Mouse (Mus musculus) liver, embryonic 15.5 days (tissue): ENCODE data around the gene Trim69. TPM values are rescaled to one million over a fixed set of nuclear protein-coding genes. Genes with fewer than 3 reads are reported as not detected.
A peak's percentile ranks its signal among the peaks of the same experiment; 100 is the strongest.
"Not testable (repeated sequence)": the region's sequence is repeated elsewhere in the genome, so short reads cannot be mapped to it uniquely, and the experiment has no call there.

Experiments used
- ATAC-seq: fragments of 200-750 bp; cut with Nextera tagmentation; 2 replicates; pipeline ENCODE4 v1.8.0; 2017; ENCODE audit warnings: moderate number of reproducible peaks, mild to moderate bottlenecking, moderate library complexity; ENCODE audit not compliant: insufficient read depth
- H3K27ac ChIP-seq: fragments of 300-500 bp; sonication (generic); replicated peaks from 2 replicates; pipeline ENCODE4 v1.5.1; 2015; ENCODE audit warnings: mild to moderate bottlenecking, inconsistent platforms
- H3K27me3 ChIP-seq: fragments of 300-500 bp; sonication (generic); 2 replicates; pipeline ENCODE4 v1.6.1; 2015; ENCODE audit warnings: mild to moderate bottlenecking, inconsistent platforms
- H3K36me3 ChIP-seq: fragments of 300-500 bp; sonication (generic); replicated peaks from 2 replicates; pipeline ENCODE4 v1.6.1; 2015; ENCODE audit warnings: moderate library complexity, mild to moderate bottlenecking, inconsistent platforms
- H3K4me1 ChIP-seq: fragments of 300-500 bp; sonication (generic); replicated peaks from 2 replicates; pipeline ENCODE4 v1.6.1; 2015; ENCODE audit warnings: inconsistent platforms
- H3K4me2 ChIP-seq: fragments of 300-500 bp; sonication (generic); 2 replicates; pipeline ENCODE4 v1.6.1; 2015; ENCODE audit warnings: moderate library complexity, mild to moderate bottlenecking, inconsistent platforms
- H3K4me3 ChIP-seq: fragments of 300-500 bp; sonication (generic); replicated peaks from 2 replicates; pipeline ENCODE4 v1.5.1; 2015; ENCODE audit warnings: mild to moderate bottlenecking, inconsistent platforms
- H3K9ac ChIP-seq: fragments of 300-500 bp; sonication (generic); 2 replicates; pipeline ENCODE4 v1.6.1; 2015; ENCODE audit warnings: moderate library complexity, mild to moderate bottlenecking, inconsistent platforms
- H3K9me3 ChIP-seq: fragments of 300-500 bp; sonication (generic); replicated peaks from 2 replicates; pipeline ENCODE4 v1.6.1; 2016; ENCODE audit warnings: inconsistent platforms
- WGBS: fragments of 180-500 bp; shearing (Covaris S2); methylation state at CpG from one replicate; pipeline ENCODE4 v1.1.7; 2015; ENCODE audit warnings: mixed read lengths; ENCODE audit not compliant: insufficient replicate concordance; 5-methylcytosine and 5-hydroxymethylcytosine counted together
- polyA plus RNA-seq: library from polyadenylated mRNA; unstranded; fragments of >200 nt; fragmentation: Nextera tagmentation; extraction: Ambion mirVana; gene quantifications from 2 replicates; pipeline ENCODE4 v1.2.1, GENCODE M21; 2015

Gene Trim69
- polyA plus RNA-seq, 1 experiment from 2014 or later = not detected

- WGBS = 35% methylated on average over 4 of the region's 4 CpGs
- H3K4me1 ChIP-seq = peaks cover 26% of the 10 kb centered on the region
- not testable (repeated sequence) for H3K9ac ChIP-seq, H3K4me2 ChIP-seq, H3K36me3 ChIP-seq, H3K9me3 ChIP-seq, H3K27me3 ChIP-seq, H3K4me3 ChIP-seq
- 0 out of 2 replicates have a peak overlapping the region, but pooled peaks have one; percentile 34 for H3K27ac ChIP-seq
- ATAC-seq = peak; percentile 91
Measured at GRCm38 (mm10) chr2:122217075-122217474, 56.6 kb downstream of the Trim69 start.

GRCm38 (mm10) chr2:122218234-122218633 is 57.7 kb downstream of the Trim69 start:
- peaks cover 35% of the 10 kb centered on the region for H3K4me1 ChIP-seq
- no peak for ATAC-seq

GRCm38 (mm10) chr2:122221378-122221777 is 60.9 kb downstream of the Trim69 start:
- Histone ChIP-seq H3K4me3 (no peak overlapping the region), H3K27ac (0 out of 2 replicates have a peak overlapping the region, but pooled peaks have one; percentile 24), H3K9me3 (no peaks in the 10 kb centered on the region), H3K9ac (no peak overlapping the region), H3K36me3 (no peaks in the 10 kb centered on the region), H3K4me1 (peaks cover 42% of the 10 kb centered on the region), H3K27me3 (no peaks in the 10 kb centered on the region), H3K4me2 (no peak overlapping the region)
- WGBS = 13% methylated on average over 4 of the region's 4 CpGs
- ATAC-seq = no peak

More at GRCm38 (mm10) chr2:122218234-122218633, 57.7 kb downstream of the Trim69 start:
- H3K27me3 ChIP-seq = no peaks in the 10 kb centered on the region
- no peak overlapping the region for H3K4me2 ChIP-seq
- H3K9ac ChIP-seq = no peak overlapping the region
- WGBS = 58% methylated on average over 2 of the region's 2 CpGs
- no peak overlapping the region for H3K4me3 ChIP-seq
- no peaks in the 10 kb centered on the region for H3K9me3 ChIP-seq
- H3K36me3 ChIP-seq = no peaks in the 10 kb centered on the region
- 0 out of 2 replicates have a peak overlapping the region, but pooled peaks have one; percentile 20 for H3K27ac ChIP-seq

- H3K9ac ChIP-seq = no peak overlapping the region
- 43% methylated on average over 5 of the region's 5 CpGs for WGBS
- peaks cover 39% of the 10 kb centered on the region for H3K4me1 ChIP-seq
- peak; percentile 47; the same call in 1 of the 2 replicates for ATAC-seq
- H3K9me3 ChIP-seq = no peaks in the 10 kb centered on the region
- H3K4me2 ChIP-seq = no peak overlapping the region
- no peaks in the 10 kb centered on the region for H3K36me3 ChIP-seq
- H3K27me3 ChIP-seq = no peaks in the 10 kb centered on the region
- H3K27ac ChIP-seq = no peak overlapping the region
- no peak overlapping the region for H3K4me3 ChIP-seq
Measured at GRCm38 (mm10) chr2:122221798-122222197, 61.3 kb downstream of the Trim69 start.

GRCm38 (mm10) chr2:122222272-122222671 is 61.8 kb downstream of the Trim69 start:
- no peak overlapping the region for H3K9ac ChIP-seq
- WGBS = 45% methylated on average over 5 of the region's 5 CpGs
- no peaks in the 10 kb centered on the region for H3K27me3 ChIP-seq
- ATAC-seq = no peak
- no peak overlapping the region for H3K27ac ChIP-seq
- no peak overlapping the region for H3K4me2 ChIP-seq
- H3K9me3 ChIP-seq = no peaks in the 10 kb centered on the region
- H3K4me1 ChIP-seq = peaks cover 38% of the 10 kb centered on the region
- no peak overlapping the region for H3K4me3 ChIP-seq
- H3K36me3 ChIP-seq = no peaks in the 10 kb centered on the region

- no peaks in the 10 kb centered on the region for H3K36me3 ChIP-seq
- H3K27me3 ChIP-seq = no peaks in the 10 kb centered on the region
- no peak overlapping the region for H3K27ac ChIP-seq
- no peak overlapping the region for H3K4me2 ChIP-seq
- no peaks in the 10 kb centered on the region for H3K9me3 ChIP-seq
- ATAC-seq = peak; percentile 56; the same call in 1 of the 2 replicates
- H3K4me3 ChIP-seq = no peak overlapping the region
- H3K4me1 ChIP-seq = peaks cover 38% of the 10 kb centered on the region
- H3K9ac ChIP-seq = no peak overlapping the region
Measured at GRCm38 (mm10) chr2:122223654-122224053, 63.2 kb downstream of the Trim69 start.

Other genes with a start within 250 kb of the Trim69 start
- 14.3 and 14.5 TPM in 2 replicates for gene Ctdspl2, start 204.7 kb upstream of the Trim69 start, polyA plus RNA-seq
- 0.05 and 0.09 TPM in 2 replicates for gene Mageb3, start 204.6 kb upstream of the Trim69 start, polyA plus RNA-seq
- 8.3 and 8.7 TPM in 2 replicates for gene Eif3j1, start 132.2 kb upstream of the Trim69 start, polyA plus RNA-seq
- gene Spg11, start 42.3 kb upstream of the Trim69 start, polyA plus RNA-seq = 2.7 and 3.6 TPM in 2 replicates
- 416 and 443 TPM in 2 replicates for gene B2m, start 13.0 kb upstream of the Trim69 start, polyA plus RNA-seq
- 0.06 TPM in 1 of 2 replicates, not detected in the other for gene Patl2, start 25.5 kb downstream of the Trim69 start, polyA plus RNA-seq
- not detected in 2 replicates for gene Terb2, start 25.6 kb downstream of the Trim69 start, polyA plus RNA-seq
- 158 and 181 TPM in 2 replicates for gene Sord, start 74.0 kb downstream of the Trim69 start, polyA plus RNA-seq
- not detected in 2 replicates for gene Duox2, start 137.7 kb downstream of the Trim69 start, polyA plus RNA-seq
- gene Duoxa2, start 138.2 kb downstream of the Trim69 start, polyA plus RNA-seq = not detected in 2 replicates
- not detected in 2 replicates for gene Duoxa1, start 153.0 kb downstream of the Trim69 start, polyA plus RNA-seq
- gene Duox1, start 155.0 kb downstream of the Trim69 start, polyA plus RNA-seq = not detected in 2 replicates
- 1.1 and 1.2 TPM in 2 replicates for gene Shf, start 208.5 kb downstream of the Trim69 start, polyA plus RNA-seq